Mouse (Mus musculus) lung, embryonic 16.5 days (tissue): Measurements from ENCODE around the gene Afap1l2. TPM values are rescaled to one million over a fixed set of nuclear protein-coding genes. Genes with fewer than 3 reads are reported as not detected.

Experiments used
- ATAC-seq: fragments of 200-750 bp; cut with Nextera tagmentation; 2 replicates; pipeline ENCODE4 v1.8.0; 2017; ENCODE audit warnings: low read depth, mild to moderate bottlenecking, moderate library complexity
- H3K27ac ChIP-seq: fragments of 300-500 bp; sonication (generic); 2 replicates; pipeline ENCODE4 v1.5.1; 2014; ENCODE audit warnings: mild to moderate bottlenecking, control low read depth, low read length
- H3K27me3 ChIP-seq: fragments of 300-500 bp; sonication (generic); 2 replicates; pipeline ENCODE4 v1.6.1; 2014; ENCODE audit warnings: low read depth, low read length, mixed read lengths; ENCODE audit not compliant: control insufficient read depth, insufficient read depth
- H3K36me3 ChIP-seq: fragments of 300-500 bp; sonication (generic); 2 replicates; pipeline ENCODE4 v1.6.1; 2014; ENCODE audit warnings: low read length; ENCODE audit not compliant: control insufficient read depth, insufficient read depth
- H3K4me1 ChIP-seq: fragments of 300-500 bp; sonication (generic); replicated peaks from 2 replicates; pipeline ENCODE4 v1.6.1; 2014; ENCODE audit warnings: low read length, mixed read lengths; ENCODE audit not compliant: control insufficient read depth, insufficient read depth
- H3K4me2 ChIP-seq: fragments of 300-500 bp; sonication (generic); 2 replicates; pipeline ENCODE4 v1.6.1; 2014; ENCODE audit warnings: low read depth, low read length, control low read depth
- H3K4me3 ChIP-seq: fragments of 300-500 bp; sonication (generic); 2 replicates; pipeline ENCODE4 v1.5.1; 2014; ENCODE audit warnings: mild to moderate bottlenecking, low read length, control low read depth
- H3K9ac ChIP-seq: fragments of 300-500 bp; sonication (generic); 2 replicates; pipeline ENCODE4 v1.6.1; 2014; ENCODE audit warnings: low read length, control low read depth
- H3K9me3 ChIP-seq: fragments of 300-500 bp; sonication (generic); 2 replicates; pipeline ENCODE4 v1.6.1; 2016; ENCODE audit warnings: low read length; ENCODE audit not compliant: control insufficient read depth
- WGBS: fragments of 180-500 bp; shearing (Covaris S2); extraction: QIAGEN DNeasy Blood & Tissue Kit; methylation state at CpG from one replicate; pipeline ENCODE4 v1.1.7; 2014; 5-methylcytosine and 5-hydroxymethylcytosine counted together
- polyA plus RNA-seq: library from polyadenylated mRNA; unstranded; fragments of >200 nt; fragmentation: Nextera tagmentation; extraction: Ambion mirVana; gene quantifications from 2 replicates; pipeline ENCODE4 v1.2.1, GENCODE M21; 2015

The Afap1l2 gene
- polyA plus RNA-seq, 1 experiment from 2014 or later, result 31.3 TPM

DNA sequence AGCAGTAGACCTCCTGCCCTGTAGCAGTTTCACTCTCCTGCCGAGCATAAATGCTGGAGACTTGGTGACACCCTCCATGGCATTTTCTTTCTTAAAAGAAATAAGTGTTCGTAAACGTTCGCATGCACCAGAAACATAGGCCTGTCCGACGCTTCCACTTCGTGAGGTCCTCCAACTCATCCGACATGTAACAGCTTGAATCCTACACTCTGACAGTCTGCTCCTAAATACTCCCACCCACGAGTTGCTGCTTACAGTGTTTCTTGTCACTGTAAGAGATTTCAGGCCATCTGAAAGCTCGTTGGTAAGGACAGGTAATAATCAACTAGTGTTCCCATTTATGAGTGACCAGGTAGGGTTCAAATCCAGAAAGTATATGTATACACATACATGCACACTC, 120.1 kb downstream of the Afap1l2 start:
- no peaks in the 10 kb centered on the region for H3K27me3 ChIP-seq
- 68% methylated on average over 10 of the region's 10 CpGs for WGBS
- H3K27ac ChIP-seq, result no peak overlapping the region
- H3K9ac ChIP-seq, result no peak overlapping the region
- H3K36me3 ChIP-seq, result no peaks in the 10 kb centered on the region
- H3K9me3 ChIP-seq, result no peaks in the 10 kb centered on the region
- no peak overlapping the region for H3K4me3 ChIP-seq
- H3K4me2 ChIP-seq, result no peak overlapping the region
- H3K4me1 ChIP-seq, result peaks cover 10% of the 10 kb centered on the region
- ATAC-seq, result no peak

DNA sequence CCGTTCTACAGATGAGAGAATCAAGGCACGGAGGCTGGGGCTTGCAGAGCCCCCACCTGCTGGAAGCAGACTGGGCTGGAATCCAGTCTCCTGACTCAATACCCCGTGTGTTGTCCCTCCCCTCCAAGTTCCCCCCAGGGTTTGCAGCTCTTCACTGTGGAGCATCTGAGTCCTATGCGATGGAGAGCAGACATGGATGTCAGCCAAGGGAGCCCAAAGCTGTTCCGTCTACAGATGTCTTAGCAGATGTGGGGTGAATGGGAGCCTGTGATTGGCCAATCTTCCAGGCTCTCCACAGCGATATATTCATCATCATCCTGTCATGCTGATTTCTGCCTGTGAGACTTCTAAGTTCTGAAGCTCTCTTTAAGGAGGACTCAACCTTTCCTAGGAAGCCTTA, 130.7 kb downstream of the Afap1l2 start:
- H3K27me3 ChIP-seq, result peaks cover 41% of the 10 kb centered on the region
- no peak overlapping the region for H3K9ac ChIP-seq
- 41% methylated on average over 6 of the region's 6 CpGs for WGBS
- H3K4me2 ChIP-seq, result no peak overlapping the region
- H3K4me3 ChIP-seq, result no peak overlapping the region
- H3K4me1 ChIP-seq, result peaks cover 17% of the 10 kb centered on the region
- H3K36me3 ChIP-seq, result no peaks in the 10 kb centered on the region
- ATAC-seq, result peak; percentile 53; the same call in 1 of the 2 replicates
- H3K9me3 ChIP-seq, result no peaks in the 10 kb centered on the region
- no peak overlapping the region for H3K27ac ChIP-seq

DNA sequence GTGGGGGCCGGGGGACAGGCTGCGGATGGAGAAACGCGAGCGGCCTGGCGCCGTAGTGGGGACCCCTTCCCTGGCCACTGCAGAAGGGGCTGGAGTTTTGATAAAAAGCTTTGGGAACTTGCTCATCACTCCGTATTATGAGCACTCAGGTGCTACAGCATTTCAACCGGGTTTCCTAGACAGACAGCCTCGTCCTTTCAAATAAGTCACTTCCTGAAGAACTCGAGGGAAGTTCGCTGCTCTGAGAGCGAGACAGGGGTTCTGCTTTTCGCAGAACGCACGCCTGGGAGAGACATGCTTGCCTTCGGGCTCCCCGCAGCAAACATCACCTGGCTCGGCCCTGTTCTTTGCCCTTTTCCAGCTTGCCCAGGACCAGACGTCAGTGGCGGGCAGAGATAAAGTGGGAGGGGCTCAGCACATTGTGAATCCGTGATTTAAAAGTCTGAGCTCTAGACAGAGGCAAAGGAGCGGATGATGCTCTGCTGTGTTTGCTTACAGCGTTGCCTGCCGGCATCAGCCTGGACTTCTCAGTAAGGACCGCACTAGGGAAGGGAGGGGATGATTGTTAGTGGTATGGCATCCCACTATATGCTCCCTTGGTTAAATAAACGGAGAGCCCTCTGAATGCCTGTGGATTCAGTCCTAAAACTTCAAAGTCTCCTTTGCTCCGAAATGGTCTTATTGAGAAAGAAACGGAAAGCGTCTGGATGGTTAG, 133.3 kb downstream of the Afap1l2 start:
- Histone ChIP-seq H3K9ac (peak overlapping the region; percentile 66), H3K4me1 (peaks cover 17% of the 10 kb centered on the region), H3K27me3 (peaks cover 46% of the 10 kb centered on the region), H3K27ac (no peak overlapping the region), H3K9me3 (no peaks in the 10 kb centered on the region), H3K4me3 (peak overlapping the region; percentile 55), H3K4me2 (peak overlapping the region; percentile 92), H3K36me3 (no peaks in the 10 kb centered on the region)
- 7% methylated on average over 30 of the region's 30 CpGs for WGBS
- no peak for ATAC-seq

DNA sequence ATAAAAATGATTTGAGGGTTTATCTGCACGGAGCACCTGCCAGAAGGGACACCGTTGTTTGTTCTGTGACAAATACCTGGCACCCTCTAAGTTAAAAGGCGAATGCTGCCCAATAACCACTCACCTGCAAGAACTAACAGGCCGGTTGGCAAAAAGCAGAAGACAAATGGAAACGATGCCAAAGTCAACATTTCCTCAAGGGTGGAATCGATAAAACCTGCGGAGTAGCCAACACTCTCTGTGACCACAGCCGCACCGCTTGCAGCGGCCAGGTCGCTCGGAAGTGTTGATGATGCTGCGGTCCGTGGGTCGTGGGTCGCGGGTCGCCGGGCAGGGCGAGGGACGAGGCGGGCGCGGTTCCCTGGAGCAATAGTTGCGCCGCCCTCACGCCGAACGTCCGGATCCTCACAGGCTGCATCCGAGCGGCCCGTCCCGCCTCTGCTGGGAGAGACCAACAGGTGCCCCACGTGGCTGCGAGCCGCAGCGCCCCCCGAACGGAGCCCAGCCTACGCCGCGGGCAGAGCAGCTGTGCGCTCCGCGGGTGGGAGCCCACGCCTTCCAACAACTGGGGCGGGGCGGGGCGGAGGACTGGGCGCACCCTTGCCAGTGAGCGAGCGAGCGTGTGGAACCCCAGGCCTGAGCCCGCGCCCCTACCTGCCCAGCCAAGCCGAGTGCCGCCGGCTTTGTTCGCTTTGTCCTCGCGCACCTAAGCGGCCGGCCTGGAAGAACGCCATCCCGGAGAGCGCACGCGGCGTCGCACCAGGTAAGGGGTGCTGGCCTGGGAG, 134.0 kb downstream of the Afap1l2 start, which contains the start of gene Vwa2:
Gene Vwa2 (plus strand): TSS at position 434 of the 785 bp plus-strand sequence.
- 2% methylated on average over 64 of the region's 71 CpGs for WGBS

DNA sequence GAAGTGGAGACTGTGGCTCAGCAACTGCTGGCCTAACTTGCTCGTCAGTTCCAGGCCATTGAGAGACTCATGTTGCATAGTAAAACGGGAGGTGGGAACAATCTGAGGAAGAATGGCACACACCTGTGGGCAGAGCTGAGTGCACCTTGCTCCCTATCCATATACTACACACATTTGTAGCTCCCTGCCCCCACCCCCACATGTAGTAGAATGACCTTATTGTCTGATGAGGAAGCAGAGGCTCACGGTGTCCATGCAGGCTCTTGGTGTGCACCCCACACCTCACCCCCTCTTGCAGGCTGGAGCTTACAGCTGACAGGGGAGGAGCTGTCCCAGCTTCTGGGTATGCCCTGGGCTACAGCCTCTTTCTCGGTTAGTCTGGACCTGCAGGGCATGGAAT, 140.3 kb downstream of the Afap1l2 start:
- no peak for ATAC-seq
- 59% methylated on average over 4 of the region's 4 CpGs for WGBS
- no peak overlapping the region for H3K9ac ChIP-seq

More for the DNA sequence above, 134.0 kb downstream of the Afap1l2 start, which contains the start of gene Vwa2:
- ATAC-seq, result peak; percentile 81
- Histone ChIP-seq H3K4me3 (peak within 1 kb of the TSS; percentile 55), H3K4me2 (peak within 1 kb of the TSS; percentile 92), H3K9ac (peak within 1 kb of the TSS; percentile 66), H3K27me3 (peaks cover 46% of the 10 kb centered on the region), H3K4me1 (peaks cover 17% of the 10 kb centered on the region), H3K9me3 (no peaks in the 10 kb centered on the region), H3K27ac (no peak within 1 kb of the TSS), H3K36me3 (no peaks in the 10 kb centered on the region)

More for the DNA sequence above, 140.3 kb downstream of the Afap1l2 start:
- H3K27ac ChIP-seq, result no peak overlapping the region
- no peaks in the 10 kb centered on the region for H3K4me1 ChIP-seq
- H3K27me3 ChIP-seq, result peaks cover 8% of the 10 kb centered on the region; the same call in 1 of the 2 replicates
- no peak overlapping the region for H3K4me3 ChIP-seq
- no peaks in the 10 kb centered on the region for H3K36me3 ChIP-seq
- H3K9me3 ChIP-seq, result no peaks in the 10 kb centered on the region
- H3K4me2 ChIP-seq, result no peak overlapping the region

Other genes starting within 250 kb of the Afap1l2 start
- gene Ccdc186, start 186.0 kb downstream of the Afap1l2 start, polyA plus RNA-seq, result 28.0 and 29.0 TPM in 2 replicates
- 1.3 TPM in 2 replicates for gene Tdrd1, start 182.0 kb downstream of the Afap1l2 start, polyA plus RNA-seq
- gene Vwa2, start 134.0 kb downstream of the Afap1l2 start, polyA plus RNA-seq, result 7.8 and 8.9 TPM in 2 replicates